Mouse (Mus musculus) embryonic facial prominence, embryonic 14.5 days (tissue): ENCODE measurements around the gene Arel1. TPM values are rescaled to one million over a fixed set of nuclear protein-coding genes. Genes with fewer than 3 reads are reported as not detected.

Source experiments
- ATAC-seq: fragments of 200-750 bp; cut with Nextera tagmentation; 2 replicates; pipeline ENCODE4 v1.8.0; 2017; ENCODE audit warnings: low read depth, moderate number of reproducible peaks, moderate TSS enrichment
- DNase-seq: peaks from one replicate; pipeline ENCODE4 v3.0.0-alpha.2; 2015; ENCODE audit warnings: low spot score
- H3K27ac ChIP-seq: fragments of 300-500 bp; sonication (generic); replicated peaks from 2 replicates; pipeline ENCODE4 v1.5.1; 2014; ENCODE audit warnings: low read depth, mild to moderate bottlenecking, low read length, moderate library complexity
- H3K27me3 ChIP-seq: fragments of 300-500 bp; sonication (generic); replicated peaks from 2 replicates; pipeline ENCODE4 v1.6.1; 2014; ENCODE audit warnings: low read length; ENCODE audit not compliant: control insufficient read depth, insufficient read depth
- H3K36me3 ChIP-seq: fragments of 300-500 bp; sonication (generic); 2 replicates; pipeline ENCODE4 v1.6.1; 2014; ENCODE audit warnings: low read length, mixed read lengths; ENCODE audit not compliant: control insufficient read depth, insufficient read depth
- H3K4me1 ChIP-seq: fragments of 300-500 bp; sonication (generic); 2 replicates; pipeline ENCODE4 v1.6.1; 2014; ENCODE audit warnings: antibody characterized with exemption, low read length; ENCODE audit not compliant: control insufficient read depth, insufficient read depth
- H3K4me2 ChIP-seq: fragments of 300-500 bp; sonication (generic); 2 replicates; pipeline ENCODE4 v1.6.1; 2014; ENCODE audit warnings: low read depth, mild to moderate bottlenecking, low read length, moderate library complexity, mixed read lengths
- H3K4me3 ChIP-seq: fragments of 300-500 bp; sonication (generic); 2 replicates; pipeline ENCODE4 v1.5.1; 2014; ENCODE audit warnings: low read depth, mild to moderate bottlenecking, low read length
- H3K9ac ChIP-seq: fragments of 300-500 bp; sonication (generic); 2 replicates; pipeline ENCODE4 v1.6.1; 2014; ENCODE audit warnings: low read depth, mild to moderate bottlenecking, low read length, moderate library complexity, mixed read lengths
- H3K9me3 ChIP-seq: fragments of 300-500 bp; sonication (generic); 2 replicates; pipeline ENCODE4 v1.6.1; 2016; ENCODE audit warnings: low read length; ENCODE audit not compliant: control insufficient read depth
- WGBS: fragments of 180-500 bp; shearing (Covaris S2); extraction: QIAGEN DNeasy Blood & Tissue Kit; methylation state at CpG from one replicate; pipeline ENCODE4 v1.1.7; 2014; 5-methylcytosine and 5-hydroxymethylcytosine counted together
- polyA plus RNA-seq: library from polyadenylated mRNA; unstranded; fragments of >200 nt; fragmentation: Nextera tagmentation; extraction: Ambion mirVana; gene quantifications from 2 replicates; pipeline ENCODE4 v1.2.1, GENCODE M21; 2014

Arel1 gene
- polyA plus RNA-seq, 1 experiment from 2014 or later: 15.6 TPM

DNA sequence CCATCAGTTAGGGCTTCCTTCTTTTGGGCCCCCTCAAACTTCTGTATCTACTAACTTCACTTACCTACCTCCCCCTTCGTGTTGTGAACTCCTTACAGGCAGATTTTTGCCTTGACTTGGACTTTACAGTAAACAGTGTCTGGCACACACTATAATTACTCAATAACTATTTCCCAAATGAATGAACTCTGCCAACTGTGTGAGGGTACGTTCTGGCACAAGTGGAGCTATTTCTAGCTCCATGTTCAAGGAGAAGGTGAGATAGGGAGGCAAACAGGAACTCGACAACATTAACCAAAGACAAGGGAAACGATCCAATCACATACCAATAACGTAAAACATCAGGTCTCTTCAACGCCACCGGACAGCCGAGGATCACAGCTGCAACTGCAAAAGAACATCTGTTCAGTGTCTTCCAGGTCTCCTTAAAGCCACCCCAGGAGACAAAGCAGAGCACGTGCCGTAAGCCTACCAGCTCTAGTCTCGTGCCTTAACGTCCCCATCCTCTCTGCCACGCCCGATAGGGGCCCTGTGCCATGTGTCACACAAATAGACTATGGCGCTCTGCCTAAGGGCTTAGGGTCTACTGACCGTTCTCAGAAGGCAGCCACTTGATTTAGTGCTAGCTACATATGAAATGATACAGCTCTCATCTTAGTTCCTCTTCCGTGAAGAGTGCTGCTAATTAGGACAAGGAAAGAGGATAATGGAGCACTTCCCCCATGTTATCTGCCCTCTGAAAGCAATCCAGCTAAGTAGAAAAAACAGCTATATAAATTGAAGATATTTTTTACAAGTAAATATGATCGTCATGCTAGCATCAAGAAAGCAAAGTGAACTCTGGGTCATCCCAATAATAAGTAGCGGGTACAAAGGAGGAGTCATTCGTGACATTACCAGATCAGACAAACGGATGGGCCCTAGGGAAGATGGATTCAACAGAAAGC lies 27.4 kb downstream of the Arel1 start:
- H3K36me3 ChIP-seq: peaks cover 54% of the 10 kb centered on the region
- H3K27ac ChIP-seq: no peak overlapping the region
- H3K4me1 ChIP-seq: no peaks in the 10 kb centered on the region
- ATAC-seq (no peak), DNase-seq (no peak)
- no peak overlapping the region for H3K4me3 ChIP-seq
- H3K9ac ChIP-seq: no peak overlapping the region
- H3K9me3 ChIP-seq: no peaks in the 10 kb centered on the region
- 83% methylated on average over 21 of the region's 21 CpGs for WGBS
- H3K27me3 ChIP-seq: no peaks in the 10 kb centered on the region
- H3K4me2 ChIP-seq: no peak overlapping the region

DNA sequence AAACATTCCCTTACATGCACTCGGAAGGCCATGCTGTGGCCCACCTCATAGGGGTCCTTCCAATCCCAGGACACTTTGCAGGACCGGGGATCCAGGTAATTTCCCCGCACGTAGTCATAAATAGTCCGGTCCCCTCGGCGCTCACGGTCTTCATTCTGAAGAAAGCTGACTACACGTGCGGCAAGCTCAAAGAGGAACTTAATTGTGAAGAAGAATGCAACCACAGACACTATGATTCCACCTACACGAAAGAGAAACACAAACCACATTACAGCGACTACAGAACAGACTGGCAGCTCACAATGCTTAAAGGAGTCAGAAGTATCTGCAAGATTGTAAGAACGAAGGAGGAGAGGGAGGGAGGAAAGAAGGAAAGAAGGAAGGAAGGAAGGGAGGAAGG lies 29.0 kb downstream of the Arel1 start:
- H3K9ac ChIP-seq: no peak overlapping the region
- H3K36me3 ChIP-seq: peaks cover 44% of the 10 kb centered on the region
- ATAC-seq (no peak), DNase-seq (no peak)
- no peaks in the 10 kb centered on the region for H3K9me3 ChIP-seq
- no peaks in the 10 kb centered on the region for H3K4me1 ChIP-seq
- no peak overlapping the region for H3K4me2 ChIP-seq
- H3K4me3 ChIP-seq: no peak overlapping the region
- 88% methylated on average over 13 of the region's 13 CpGs for WGBS
- H3K27me3 ChIP-seq: no peaks in the 10 kb centered on the region
- no peak overlapping the region for H3K27ac ChIP-seq

DNA sequence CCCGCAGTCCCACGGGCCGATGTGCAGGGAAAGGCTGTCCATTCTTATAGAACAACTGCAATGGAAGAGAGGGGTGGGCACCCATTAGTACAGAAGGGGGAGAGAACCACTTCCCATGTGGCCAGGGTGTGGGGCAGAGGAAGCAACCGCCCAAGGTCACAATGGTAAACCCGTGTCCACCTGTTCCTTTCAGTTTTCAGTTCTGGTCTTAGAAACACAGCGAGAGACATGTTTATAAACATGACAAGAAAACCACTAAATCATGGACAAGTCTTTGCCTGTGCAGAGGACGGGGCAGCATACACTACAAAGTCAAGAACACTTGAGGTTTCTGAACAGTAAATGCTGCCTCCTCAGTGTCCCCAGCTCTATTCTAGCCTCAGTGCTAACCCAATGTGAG lies 30.4 kb downstream of the Arel1 start:
- no peak overlapping the region for H3K9ac ChIP-seq
- no peaks in the 10 kb centered on the region for H3K9me3 ChIP-seq
- no peak overlapping the region for H3K27ac ChIP-seq
- 93% methylated on average over 7 of the region's 7 CpGs for WGBS
- no peak overlapping the region for H3K4me2 ChIP-seq
- H3K36me3 ChIP-seq: peaks cover 52% of the 10 kb centered on the region
- no peak overlapping the region for H3K4me3 ChIP-seq
- no peak for ATAC-seq
- H3K27me3 ChIP-seq: no peaks in the 10 kb centered on the region
- H3K4me1 ChIP-seq: no peaks in the 10 kb centered on the region
- no peak for DNase-seq

DNA sequence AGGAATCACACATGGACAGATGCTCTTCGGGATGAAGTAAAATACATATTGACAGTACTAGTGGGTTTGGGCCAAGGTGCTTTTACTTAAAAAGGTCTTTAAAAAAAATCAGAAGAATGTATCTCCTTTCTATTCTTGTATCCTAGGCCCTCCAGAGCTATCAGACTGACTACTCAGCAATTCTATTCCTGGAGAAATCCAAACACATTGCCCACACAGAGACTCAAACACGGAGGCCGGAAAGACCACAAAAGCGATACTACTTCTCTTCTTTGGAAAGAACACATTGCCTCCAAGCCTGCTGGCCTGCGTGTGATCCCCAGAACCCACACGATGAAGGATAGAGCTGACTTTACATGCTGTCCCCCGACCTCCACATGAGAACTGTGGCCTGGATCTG lies 31.6 kb downstream of the Arel1 start:
- Histone ChIP-seq H3K9ac (no peak overlapping the region), H3K36me3 (peaks cover 59% of the 10 kb centered on the region), H3K4me1 (no peaks in the 10 kb centered on the region), H3K27me3 (no peaks in the 10 kb centered on the region), H3K27ac (no peak overlapping the region), H3K9me3 (no peaks in the 10 kb centered on the region), H3K4me2 (no peak overlapping the region), H3K4me3 (no peak overlapping the region)
- 90% methylated on average over 7 of the region's 7 CpGs for WGBS
- DNase-seq: no peak
- no peak for ATAC-seq

DNA sequence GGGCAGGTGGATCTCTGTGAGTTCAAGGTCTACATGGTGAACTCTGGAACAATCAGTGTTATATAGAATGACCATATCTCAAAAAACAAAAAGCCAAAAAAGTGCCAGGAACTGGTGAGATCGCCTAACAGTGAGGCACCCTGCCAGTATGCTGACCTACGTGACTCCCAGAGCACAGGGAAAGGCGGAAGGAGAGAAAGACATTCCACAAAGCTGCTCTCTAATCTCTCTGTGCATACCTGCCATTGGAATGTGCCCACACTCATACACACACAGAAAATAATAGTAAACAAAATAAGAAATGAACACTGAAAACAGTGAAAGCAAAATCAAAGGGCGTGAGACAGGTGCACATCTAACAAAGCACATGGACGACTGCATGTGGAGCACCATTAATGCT lies 35.4 kb downstream of the Arel1 start:
- Histone ChIP-seq H3K27ac (no peak overlapping the region), H3K9ac (no peak overlapping the region), H3K9me3 (no peaks in the 10 kb centered on the region), H3K27me3 (no peaks in the 10 kb centered on the region), H3K36me3 (peaks cover 78% of the 10 kb centered on the region), H3K4me3 (no peak overlapping the region), H3K4me1 (no peaks in the 10 kb centered on the region), H3K4me2 (no peak overlapping the region)
- DNase-seq (no peak), ATAC-seq (no peak)
- 85% methylated on average over 5 of the region's 5 CpGs for WGBS

DNA sequence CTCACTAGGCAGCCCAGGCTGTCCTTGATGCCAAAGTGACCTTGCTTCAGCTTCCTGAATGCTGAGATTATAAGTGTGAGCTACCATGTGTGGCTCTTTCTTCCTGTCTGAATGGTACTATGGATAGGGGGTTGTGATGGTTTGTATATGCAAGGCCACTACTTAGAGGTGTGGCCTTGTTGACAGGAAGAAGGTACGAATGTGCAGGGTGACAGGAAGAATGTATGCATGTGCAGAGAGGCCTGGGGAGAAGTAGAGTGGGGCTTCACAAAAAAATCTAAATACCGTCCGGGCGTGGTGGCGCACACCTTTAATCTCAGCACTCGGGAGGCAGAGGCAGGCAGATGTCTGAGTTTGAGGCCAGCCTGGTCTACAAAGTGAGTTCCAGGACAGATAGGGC lies 38.5 kb downstream of the Arel1 start:
- DNase-seq: no peak
- no peak overlapping the region for H3K4me2 ChIP-seq
- no peak overlapping the region for H3K4me3 ChIP-seq
- H3K27me3 ChIP-seq: no peaks in the 10 kb centered on the region
- 93% methylated on average over 6 of the region's 6 CpGs for WGBS
- H3K9ac ChIP-seq: no peak overlapping the region
- ATAC-seq: no peak
- H3K36me3 ChIP-seq: peaks cover 85% of the 10 kb centered on the region
- H3K27ac ChIP-seq: no peak overlapping the region
- no peaks in the 10 kb centered on the region for H3K9me3 ChIP-seq
- H3K4me1 ChIP-seq: no peaks in the 10 kb centered on the region

DNA sequence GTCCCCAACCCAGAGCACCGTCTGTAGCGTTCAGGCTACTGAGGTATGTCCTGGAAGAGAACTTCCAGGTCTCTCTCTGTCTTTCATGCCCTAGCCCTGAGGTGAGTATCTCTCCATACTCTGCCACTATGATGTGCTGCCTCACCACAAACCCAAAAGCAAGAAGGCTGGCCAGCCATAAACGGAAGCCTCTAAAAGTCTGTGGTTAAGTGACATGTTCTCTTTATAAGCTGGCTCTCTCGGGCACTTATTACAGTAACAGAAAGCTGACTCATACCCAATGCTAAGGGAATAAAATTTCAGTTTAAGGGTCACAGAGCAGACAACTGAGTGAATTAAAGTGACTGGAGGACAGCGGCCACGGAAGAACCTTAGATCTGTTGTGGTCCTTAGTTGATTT lies 44.2 kb downstream of the Arel1 start:
- DNase-seq (no peak), ATAC-seq (no peak)
- 87% methylated on average over 6 of the region's 6 CpGs for WGBS
- H3K27me3 ChIP-seq: no peaks in the 10 kb centered on the region
- H3K27ac ChIP-seq: no peak overlapping the region
- no peaks in the 10 kb centered on the region for H3K9me3 ChIP-seq
- no peak overlapping the region for H3K9ac ChIP-seq
- H3K4me3 ChIP-seq: no peak overlapping the region
- H3K36me3 ChIP-seq: peaks cover 81% of the 10 kb centered on the region
- H3K4me1 ChIP-seq: no peaks in the 10 kb centered on the region
- H3K4me2 ChIP-seq: no peak overlapping the region

DNA sequence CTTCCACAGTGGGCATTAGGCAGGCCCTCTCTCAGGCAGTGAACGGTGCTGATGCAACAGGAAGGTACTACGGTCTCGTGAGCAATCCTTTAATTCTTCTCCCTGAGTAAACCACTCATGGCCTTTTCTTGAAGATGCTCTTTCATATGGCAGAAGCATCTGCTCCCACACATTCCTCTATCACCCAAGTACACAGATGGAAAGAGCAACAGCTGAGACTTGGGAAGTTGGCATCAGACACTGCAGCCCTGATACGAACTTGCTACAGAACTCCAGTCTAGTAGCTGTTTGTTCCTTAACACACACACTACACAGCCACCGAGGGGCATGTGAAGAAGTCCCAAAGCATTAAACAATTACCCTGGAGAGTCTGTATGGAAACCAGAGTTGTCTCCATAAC lies 46.4 kb downstream of the Arel1 start:
- Histone ChIP-seq H3K27ac (no peak overlapping the region), H3K9me3 (no peaks in the 10 kb centered on the region), H3K9ac (no peak overlapping the region), H3K27me3 (no peaks in the 10 kb centered on the region), H3K4me3 (no peak overlapping the region), H3K4me2 (no peak overlapping the region), H3K4me1 (no peaks in the 10 kb centered on the region), H3K36me3 (peaks cover 80% of the 10 kb centered on the region)
- 91% methylated on average over 5 of the region's 5 CpGs for WGBS
- ATAC-seq (no peak), DNase-seq (no peak)

DNA sequence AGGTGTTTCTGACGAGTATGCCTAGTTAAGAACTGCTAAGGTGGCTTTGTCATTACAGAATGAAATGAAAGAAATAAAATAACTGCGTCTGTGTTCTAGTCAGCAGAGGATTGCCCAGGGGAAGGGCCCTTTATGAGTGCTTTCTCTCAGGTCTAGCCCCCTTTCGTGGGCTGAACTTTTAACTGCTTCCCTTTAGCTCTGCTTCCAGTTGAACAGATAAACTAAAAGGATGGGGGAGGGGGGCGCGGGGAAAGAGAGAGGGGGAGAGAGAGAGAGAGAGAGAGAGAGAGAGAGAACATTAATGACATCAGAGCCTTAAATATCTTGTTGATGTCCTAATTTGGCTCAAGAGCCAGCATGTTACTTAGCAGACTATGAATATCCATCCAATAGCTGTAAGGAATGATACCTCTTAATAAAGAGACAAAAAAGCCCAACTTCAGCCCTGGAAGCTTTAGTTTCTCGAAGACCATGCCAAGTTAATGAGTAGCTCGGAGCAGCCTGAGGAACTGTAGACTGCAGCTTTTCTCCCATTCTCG lies 48.8 kb downstream of the Arel1 start:
- no peaks in the 10 kb centered on the region for H3K27me3 ChIP-seq
- H3K4me3 ChIP-seq: no peak overlapping the region
- no peak overlapping the region for H3K4me2 ChIP-seq
- H3K9me3 ChIP-seq: no peaks in the 10 kb centered on the region
- no peak overlapping the region for H3K9ac ChIP-seq
- ATAC-seq: no peak
- H3K27ac ChIP-seq: no peak overlapping the region
- no peak for DNase-seq
- peaks cover 81% of the 10 kb centered on the region for H3K36me3 ChIP-seq
- H3K4me1 ChIP-seq: no peaks in the 10 kb centered on the region
- WGBS: 83% methylated on average over 8 of the region's 8 CpGs
